Mouse (Mus musculus) lung, postnatal 0 days (tissue): Measurements from ENCODE around the gene Sec1. TPM values are rescaled to one million over a fixed set of nuclear protein-coding genes. Genes with fewer than 3 reads are reported as not detected.

Source experiments
- ATAC-seq: fragments of 200-750 bp; cut with Nextera tagmentation; 2 replicates; pipeline ENCODE4 v1.8.0; 2017; ENCODE audit warnings: moderate library complexity
- DNase-seq: peaks from one replicate; pipeline ENCODE4 v3.0.0-alpha.2; 2016; ENCODE audit warnings: low spot score
- H3K27ac ChIP-seq: fragments of 300-500 bp; sonication (generic); 2 replicates; pipeline ENCODE4 v1.5.1; 2014; ENCODE audit warnings: antibody characterized with exemption, mild to moderate bottlenecking, low read length, mixed read lengths
- H3K27me3 ChIP-seq: fragments of 300-500 bp; sonication (generic); replicated peaks from 2 replicates; pipeline ENCODE4 v1.6.1; 2014; ENCODE audit warnings: low read length, mixed read lengths; ENCODE audit not compliant: insufficient read depth
- H3K36me3 ChIP-seq: fragments of 300-500 bp; sonication (generic); 2 replicates; pipeline ENCODE4 v1.6.1; 2014; ENCODE audit warnings: low read length, mixed read lengths; ENCODE audit not compliant: insufficient read depth
- H3K4me1 ChIP-seq: fragments of 300-500 bp; sonication (generic); 2 replicates; pipeline ENCODE4 v1.6.1; 2014; ENCODE audit warnings: antibody characterized with exemption, low read depth, low read length, mixed read lengths; ENCODE audit not compliant: insufficient read depth
- H3K4me2 ChIP-seq: fragments of 300-500 bp; sonication (generic); replicated peaks from 2 replicates; pipeline ENCODE4 v1.6.1; 2014; ENCODE audit warnings: low read depth, mild to moderate bottlenecking, low read length, moderate library complexity, mixed read lengths
- H3K4me3 ChIP-seq: fragments of 300-500 bp; sonication (generic); 2 replicates; pipeline ENCODE4 v1.5.1; 2014; ENCODE audit warnings: low read depth, low read length
- H3K9ac ChIP-seq: fragments of 300-500 bp; sonication (generic); replicated peaks from 2 replicates; pipeline ENCODE4 v1.6.1; 2014; ENCODE audit warnings: low read depth, mild to moderate bottlenecking
- H3K9me3 ChIP-seq: fragments of 300-500 bp; sonication (generic); 2 replicates; pipeline ENCODE4 v1.6.1; 2016; ENCODE audit warnings: low read length, mixed read lengths
- CTCF ChIP-seq: IDR thresholded peaks from 2 replicates; pipeline ENCODE4 v1.5.1; 2016; ENCODE audit warnings: antibody characterized with exemption, mild to moderate bottlenecking
- EP300 ChIP-seq: IDR thresholded peaks from 2 replicates; pipeline ENCODE4 v1.6.1; 2016; ENCODE audit warnings: antibody characterized with exemption, mild to moderate bottlenecking, control low read depth
- WGBS: fragments of 180-500 bp; shearing (Covaris S2); extraction: QIAGEN DNeasy Blood & Tissue Kit; methylation state at CpG from one replicate; pipeline ENCODE4 v1.1.7; 2014; 5-methylcytosine and 5-hydroxymethylcytosine counted together
- polyA plus RNA-seq: library from polyadenylated mRNA; unstranded; fragments of >200 nt; fragmentation: Nextera tagmentation; extraction: Ambion mirVana; gene quantifications from 2 replicates; pipeline ENCODE4 v1.2.1, GENCODE M21; 2015

Gene Sec1
- polyA plus RNA-seq, 1 experiment from 2014 or later: 2.0 TPM

DNA sequence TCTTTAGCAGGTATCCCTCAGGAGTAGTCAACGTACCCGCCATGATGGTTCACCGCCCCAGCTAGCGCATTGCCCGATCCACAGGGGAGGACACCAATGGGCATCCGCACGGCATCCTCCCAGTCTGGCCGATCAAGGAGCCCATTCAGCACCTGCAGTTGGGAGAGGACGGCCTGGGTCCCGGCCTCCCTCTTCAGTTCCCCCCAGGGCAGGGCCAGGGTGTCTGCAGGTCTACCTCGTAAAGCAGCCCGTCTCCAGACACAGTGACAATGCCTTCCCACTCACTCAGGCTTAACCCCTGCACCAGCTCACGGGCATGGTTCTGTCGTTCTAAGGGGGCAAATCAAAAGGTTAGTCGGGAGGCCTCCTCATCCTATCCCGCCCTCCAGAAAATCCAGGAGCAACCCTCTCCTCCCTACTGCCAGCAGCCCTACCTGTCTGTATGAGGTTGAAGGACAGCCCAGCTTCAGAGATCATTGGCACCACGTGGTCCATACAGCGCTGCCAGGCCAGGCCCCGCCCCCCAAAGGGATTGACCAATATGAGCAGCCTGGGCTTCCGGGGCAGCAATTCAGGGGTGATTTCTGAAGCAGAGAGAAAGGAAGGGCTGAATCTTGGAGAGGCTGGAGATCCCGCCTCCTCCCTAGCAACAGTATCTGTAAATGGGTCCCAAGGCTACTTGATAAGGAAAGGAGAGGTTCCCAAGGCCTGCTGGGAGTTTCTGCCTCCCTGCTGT, 18.0 kb upstream of the Sec1 start:
- Histone ChIP-seq H3K4me3 (no peak overlapping the region), H3K27me3 (no peaks in the 10 kb centered on the region), H3K4me1 (peaks cover 27% of the 10 kb centered on the region), H3K9me3 (no peaks in the 10 kb centered on the region), H3K27ac (no peak overlapping the region), H3K36me3 (peaks cover 17% of the 10 kb centered on the region), H3K9ac (no peak overlapping the region), H3K4me2 (no peak overlapping the region)
- ATAC-seq (peak; percentile 6), DNase-seq (peak; percentile 81)
- WGBS: 88% methylated on average over 21 of the region's 21 CpGs
- TF ChIP-seq CTCF (no peak), EP300 (no peak)

DNA sequence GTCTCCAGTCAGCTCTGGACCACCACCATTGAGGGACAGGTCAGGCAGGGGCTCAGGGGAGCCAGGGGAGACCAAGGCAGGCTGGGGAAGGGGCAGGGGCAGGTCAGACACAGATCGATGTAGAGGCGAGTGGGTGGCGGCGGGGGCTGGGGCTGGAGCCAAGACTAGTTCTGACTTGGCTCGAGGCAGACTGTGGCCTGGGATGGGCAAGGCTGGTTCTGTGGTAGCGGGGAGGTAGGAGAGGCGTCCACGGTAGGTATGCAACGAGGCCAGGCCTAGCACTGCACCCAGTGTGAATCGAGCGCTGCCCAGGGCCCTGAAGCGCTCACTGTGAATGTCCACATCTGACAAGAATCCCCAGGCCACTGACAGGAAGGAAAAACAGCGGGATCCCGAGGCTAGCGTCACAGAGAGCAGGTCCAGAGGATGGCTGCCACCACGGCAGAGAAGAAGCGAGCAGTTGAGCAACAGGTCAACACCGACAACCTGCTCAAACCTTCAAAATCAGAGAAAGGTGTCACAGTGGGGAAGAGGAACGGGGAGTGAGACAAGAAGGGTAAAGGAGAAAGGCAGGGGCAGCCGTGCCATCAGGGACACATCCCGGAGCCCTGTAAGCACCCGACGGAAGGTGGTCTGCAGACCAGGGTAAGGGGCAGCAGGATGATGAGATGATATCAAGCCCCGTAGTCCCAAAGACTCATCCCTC, 17.3 kb upstream of the Sec1 start:
- 87% methylated on average over 24 of the region's 24 CpGs for WGBS
- Histone ChIP-seq H3K4me1 (peaks cover 25% of the 10 kb centered on the region), H3K27ac (no peak overlapping the region), H3K9ac (no peak overlapping the region), H3K4me3 (no peak overlapping the region), H3K36me3 (peaks cover 17% of the 10 kb centered on the region), H3K4me2 (no peak overlapping the region), H3K9me3 (no peaks in the 10 kb centered on the region), H3K27me3 (no peaks in the 10 kb centered on the region)
- DNase-seq: no peak
- TF ChIP-seq EP300 (no peak), CTCF (no peak)
- ATAC-seq: no peak

DNA sequence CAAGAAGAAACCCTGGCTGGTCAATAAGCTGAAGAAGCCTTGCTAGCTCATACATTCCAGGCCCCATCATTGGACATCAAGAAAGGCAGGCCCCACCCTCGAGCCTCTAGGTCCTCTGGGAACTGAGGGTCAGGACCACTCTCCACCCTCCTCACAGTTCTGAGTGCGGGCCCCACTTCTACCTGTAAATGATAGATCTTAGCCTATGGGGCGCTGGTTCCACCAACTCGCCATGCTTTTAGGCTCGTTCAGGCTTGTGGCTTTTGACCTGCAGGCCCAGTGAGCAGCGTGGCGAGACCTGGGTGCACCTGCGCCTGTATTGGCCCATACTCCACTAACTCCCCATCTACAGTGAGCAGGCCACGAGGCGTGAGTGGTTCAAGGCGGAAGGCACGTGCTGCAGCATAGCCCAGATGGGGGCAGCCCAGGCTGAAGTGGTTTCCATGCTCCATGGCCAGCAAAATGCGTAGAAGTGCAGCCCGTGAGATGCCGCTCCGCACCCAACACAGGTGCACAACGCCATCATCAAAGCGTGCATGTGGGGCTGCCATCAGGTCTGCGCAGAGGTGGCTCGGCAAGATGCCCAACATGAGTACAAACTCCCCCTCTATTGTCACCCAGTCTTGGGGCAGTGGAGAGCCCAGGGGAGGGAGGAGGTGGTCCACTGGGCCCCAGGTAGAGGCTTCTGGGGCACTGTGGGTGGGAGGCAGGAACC, 16.4 kb upstream of the Sec1 start:
- Histone ChIP-seq H3K9me3 (no peaks in the 10 kb centered on the region), H3K9ac (no peak overlapping the region), H3K36me3 (peaks cover 17% of the 10 kb centered on the region), H3K27ac (no peak overlapping the region), H3K4me3 (no peak overlapping the region), H3K27me3 (no peaks in the 10 kb centered on the region), H3K4me1 (peaks cover 25% of the 10 kb centered on the region), H3K4me2 (no peak overlapping the region)
- WGBS: 92% methylated on average over 20 of the region's 20 CpGs
- ATAC-seq (no peak), DNase-seq (no peak)
- TF ChIP-seq CTCF (no peak), EP300 (no peak)

DNA sequence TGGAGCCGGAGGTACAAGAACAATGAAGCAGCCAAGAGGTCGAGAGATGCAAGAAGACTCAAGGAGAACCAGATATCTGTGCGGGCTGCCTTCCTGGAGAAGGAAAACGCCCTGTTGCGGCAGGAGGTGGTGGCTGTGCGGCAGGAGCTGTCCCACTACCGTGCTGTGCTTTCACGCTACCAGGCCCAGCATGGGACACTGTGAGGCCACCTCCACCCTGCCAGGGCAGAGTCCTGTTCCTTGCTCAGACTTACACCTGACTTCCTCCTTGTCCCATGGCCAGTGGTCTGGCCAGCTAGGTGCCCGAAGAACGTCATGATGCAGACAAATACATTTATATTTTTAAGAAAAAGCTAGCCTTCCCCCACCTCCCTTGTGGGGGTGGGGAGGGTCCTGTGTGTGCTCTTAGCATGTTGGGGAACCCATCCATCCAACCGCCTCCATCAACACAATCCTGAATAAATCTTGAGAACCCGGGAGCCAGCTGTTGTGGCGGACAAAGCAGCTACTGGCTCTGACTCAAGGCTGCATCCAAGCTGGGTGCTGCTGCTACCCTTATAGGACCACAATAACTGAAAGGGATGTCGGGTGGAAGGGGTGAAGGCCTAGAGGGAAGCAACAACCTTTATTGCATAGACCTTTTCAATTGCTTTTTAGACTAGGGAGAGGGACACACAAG, 15.6 kb upstream of the Sec1 start:
- peaks cover 17% of the 10 kb centered on the region for H3K36me3 ChIP-seq
- no peak overlapping the region for H3K4me2 ChIP-seq
- no peak for ATAC-seq
- H3K9ac ChIP-seq: no peak overlapping the region
- no peaks in the 10 kb centered on the region for H3K27me3 ChIP-seq
- H3K27ac ChIP-seq: no peak overlapping the region
- no peak overlapping the region for H3K4me3 ChIP-seq
- H3K4me1 ChIP-seq: peaks cover 26% of the 10 kb centered on the region
- WGBS: 63% methylated on average over 14 of the region's 14 CpGs
- DNase-seq: no peak
- no peak for TF ChIP-seq CTCF
- TF ChIP-seq EP300: no peak
- H3K9me3 ChIP-seq: no peaks in the 10 kb centered on the region

DNA sequence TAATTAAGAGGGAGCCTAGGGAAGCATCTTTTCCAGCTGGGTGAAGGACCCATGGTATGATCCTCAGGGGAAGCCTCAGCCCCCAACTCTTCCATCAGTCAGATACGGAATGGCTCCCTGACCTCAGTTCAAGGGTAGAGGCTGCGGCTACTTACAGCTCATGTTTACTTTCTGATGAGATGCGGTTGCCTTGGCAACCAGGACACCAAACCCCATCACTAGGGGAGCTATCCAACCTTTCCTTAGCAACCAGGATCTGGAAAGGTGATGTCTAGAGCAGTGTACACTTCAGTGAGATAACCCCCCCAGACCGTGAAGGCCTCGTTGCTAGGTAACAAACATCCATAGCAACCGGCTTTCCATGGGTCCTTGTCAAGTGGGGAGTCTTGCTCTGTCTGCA, 14.8 kb upstream of the Sec1 start:
- no peak for DNase-seq
- no peak overlapping the region for H3K4me3 ChIP-seq
- H3K27ac ChIP-seq: no peak overlapping the region
- ATAC-seq: no peak
- H3K27me3 ChIP-seq: no peaks in the 10 kb centered on the region
- H3K9ac ChIP-seq: no peak overlapping the region
- TF ChIP-seq CTCF (no peak), EP300 (no peak)
- H3K9me3 ChIP-seq: no peaks in the 10 kb centered on the region
- H3K36me3 ChIP-seq: peaks cover 17% of the 10 kb centered on the region
- 29% methylated on average over 6 of the region's 6 CpGs for WGBS
- H3K4me1 ChIP-seq: peaks cover 28% of the 10 kb centered on the region
- H3K4me2 ChIP-seq: no peak overlapping the region
